Mouse (Mus musculus) cerebellum, adult 2 months (tissue): Measurements from ENCODE around the gene Ldlrad3.

Experiments
- CTCF ChIP-seq: fragments of 200-500 bp; IDR thresholded peaks from 2 replicates; pipeline ENCODE4 v1.5.1; 2011; ENCODE audit warnings: low read depth, mild to moderate bottlenecking, control low read depth, low read length, moderate library complexity, borderline replicate concordance; ENCODE audit not compliant: insufficient read depth
- POLR2A ChIP-seq: fragments of 200-500 bp; IDR thresholded peaks from 2 replicates; pipeline ENCODE4 v1.6.1; 2011; ENCODE audit warnings: low read length, control low read depth, borderline replicate concordance; ENCODE audit not compliant: insufficient read depth

GRCm38 (mm10) chr2:102002974-102003775, 183.0 kb downstream of the Ldlrad3 start:
- TF ChIP-seq CTCF (no peak), POLR2A (no peak)
